Mouse (Mus musculus) liver, postnatal 0 days (tissue): ENCODE data around the gene Myt1l.

Experiments used
- CTCF ChIP-seq: sonication (generic); IDR thresholded peaks from 2 replicates; pipeline ENCODE4 v1.5.1; 2016; ENCODE audit warnings: antibody characterized with exemption, low read depth
- EP300 ChIP-seq: IDR thresholded peaks from 2 replicates; pipeline ENCODE4 v1.6.1; 2016; ENCODE audit warnings: antibody characterized with exemption, low read depth, mild to moderate bottlenecking

DNA sequence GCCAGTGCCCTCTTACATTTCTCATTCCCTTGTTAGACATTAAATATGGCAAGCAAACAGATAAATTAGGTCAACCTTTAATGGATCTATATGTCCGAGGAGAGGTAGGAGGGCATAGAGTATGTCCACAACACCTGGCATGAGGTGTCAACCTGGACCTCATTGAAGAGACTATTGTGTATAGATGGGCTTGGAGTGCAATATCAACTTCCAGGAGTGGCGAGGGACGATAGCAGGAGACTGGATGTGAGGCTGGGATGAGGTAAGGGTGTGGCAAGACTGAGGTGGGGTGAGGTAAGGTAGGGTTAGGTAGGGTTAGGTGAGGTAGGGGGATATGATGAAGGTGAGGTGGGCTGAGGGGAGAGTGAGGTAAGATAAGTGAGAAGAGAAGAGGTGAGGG lies 171.8 kb downstream of the Myt1l start:
- TF ChIP-seq CTCF (no peak), EP300 (no peak)
